Mouse (Mus musculus) embryonic fibroblast, embryonic 13.5 days (primary cell): ENCODE data around the gene Vars.

Experiments used
- CTCF ChIP-seq: IDR thresholded peaks from 2 replicates; pipeline ENCODE4 v1.5.1; 2011; ENCODE audit warnings: mild to moderate bottlenecking, control low read depth, low read length, moderate library complexity, borderline replicate concordance; ENCODE audit not compliant: insufficient read depth
- POLR2A ChIP-seq: IDR thresholded peaks from 2 replicates; pipeline ENCODE4 v1.6.1; 2011; ENCODE audit warnings: low read depth, mild to moderate bottlenecking, control low read depth, low read length, moderate library complexity

- TF ChIP-seq POLR2A (no peak), CTCF (no peak)
These were observed 44.9 kb upstream of the Vars start for GRCm38 (mm10) chr17:34955884-34956283.
